Mouse (Mus musculus): ENCODE measurements around the gene Suclg2. TPM values are rescaled to one million over a fixed set of nuclear protein-coding genes. Genes with fewer than 3 reads are reported as not detected.
A peak's percentile ranks its signal among the peaks of the same experiment; 100 is the strongest.

Gene Suclg2
- polyA plus RNA-seq, 1 experiment from 2014 or later: 57.5 TPM

DNA sequence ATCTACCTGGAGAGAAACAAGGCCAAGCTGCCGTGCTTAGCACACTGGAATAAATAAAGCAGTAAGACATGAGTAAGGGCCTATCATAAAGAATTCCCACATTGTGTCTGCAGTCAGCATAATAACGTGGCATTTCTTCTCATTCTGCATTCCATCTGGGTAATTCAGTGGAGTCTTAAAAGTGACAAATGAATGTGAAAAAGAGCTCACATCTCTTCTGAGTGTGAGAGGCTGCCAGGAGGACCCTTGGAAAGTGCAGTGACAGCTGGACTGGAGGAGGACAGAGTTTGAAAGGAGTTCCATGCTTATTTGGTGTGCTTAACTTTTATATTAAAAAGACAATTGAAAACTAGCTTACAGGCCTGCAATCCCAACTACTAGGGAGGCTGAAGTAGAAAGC is 83.2 kb downstream of the Suclg2 start:
- H3K9ac ChIP-seq (ENCODE audit: low read depth, low read length): no peak overlapping the region
- WGBS: 35% methylated on average over 2 of the region's 2 CpGs
- no peak for ATAC-seq (ENCODE audit: low read depth)

DNA sequence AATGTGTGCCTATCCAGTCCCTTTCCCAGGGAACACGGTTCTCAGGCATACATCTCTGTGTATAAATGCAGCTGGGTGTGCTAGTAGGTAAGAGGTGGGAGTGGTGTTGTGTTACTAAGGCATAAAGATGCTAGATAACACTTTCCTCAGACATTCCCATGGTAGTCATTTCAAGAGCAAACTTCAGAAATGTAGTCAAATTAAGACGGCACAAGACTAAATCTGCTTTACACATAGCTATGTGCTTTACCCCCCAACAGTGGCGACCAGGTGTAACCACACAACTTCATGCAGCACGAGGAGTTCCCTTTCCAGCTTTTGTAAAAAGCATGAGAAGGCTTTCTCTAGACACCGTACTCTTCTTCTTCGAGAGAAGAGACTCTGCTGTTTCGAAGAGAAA is 89.5 kb downstream of the Suclg2 start:
- 89% methylated on average over 7 of the region's 7 CpGs for WGBS
- Histone ChIP-seq H3K4me1 (ENCODE audit: control insufficient read depth, insufficient read depth, low read length) (no peaks in the 10 kb centered on the region), H3K9me3 (ENCODE audit: control insufficient read depth, low read length) (no peaks in the 10 kb centered on the region), H3K36me3 (ENCODE audit: control insufficient read depth, insufficient read depth, low read length) (no peaks in the 10 kb centered on the region), H3K27ac (replicated peaks; ENCODE audit: low read depth, low read length) (no peak overlapping the region), H3K9ac (ENCODE audit: low read depth, low read length) (no peak overlapping the region), H3K27me3 (replicated peaks; ENCODE audit: control insufficient read depth, insufficient read depth, low read length) (no peaks in the 10 kb centered on the region), H3K4me2 (ENCODE audit: low read depth, low read length) (no peak overlapping the region), H3K4me3 (ENCODE audit: low read depth, low read length) (no peak overlapping the region)
- DNase-seq (ENCODE audit: low spot score) (no peak), ATAC-seq (ENCODE audit: low read depth) (no peak)

More for the DNA sequence above, 83.2 kb downstream of the Suclg2 start:
- H3K4me2 ChIP-seq (ENCODE audit: low read depth, low read length): no peak overlapping the region
- H3K36me3 ChIP-seq (ENCODE audit: control insufficient read depth, insufficient read depth, low read length): no peaks in the 10 kb centered on the region
- DNase-seq (ENCODE audit: low spot score): no peak
- H3K27ac ChIP-seq (replicated peaks; ENCODE audit: low read depth, low read length): no peak overlapping the region
- H3K9me3 ChIP-seq (ENCODE audit: control insufficient read depth, low read length): no peaks in the 10 kb centered on the region
- H3K4me1 ChIP-seq (ENCODE audit: control insufficient read depth, insufficient read depth, low read length): 0 out of 2 replicates have a peak, but pooled peaks cover 10% of the 10 kb centered on the region
- no peaks in the 10 kb centered on the region for H3K27me3 ChIP-seq (replicated peaks; ENCODE audit: control insufficient read depth, insufficient read depth, low read length)
- H3K4me3 ChIP-seq (ENCODE audit: low read depth, low read length): no peak overlapping the region

DNA sequence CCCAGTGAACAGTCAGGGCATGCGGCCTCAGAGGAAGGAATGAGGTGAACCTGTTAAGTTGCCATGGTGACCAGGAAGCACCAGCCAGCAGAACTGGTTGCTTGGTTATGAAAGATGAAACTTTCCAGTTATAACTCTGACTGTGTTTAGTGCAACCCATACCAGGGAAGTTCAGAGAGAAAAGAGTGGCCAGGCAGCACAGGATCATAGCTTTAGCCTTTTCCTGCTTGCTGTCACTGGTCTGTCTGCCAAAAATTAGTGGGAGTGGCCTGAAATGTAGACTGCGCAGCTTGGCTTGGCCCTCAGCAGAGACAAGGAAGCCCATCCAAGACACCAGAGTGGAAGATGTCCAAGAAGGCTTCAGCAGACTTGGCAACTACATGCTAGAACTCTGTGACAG is 96.8 kb downstream of the Suclg2 start:
- no peaks in the 10 kb centered on the region for H3K36me3 ChIP-seq (ENCODE audit: control insufficient read depth, insufficient read depth, low read length)
- 61% methylated on average over 2 of the region's 2 CpGs for WGBS
- H3K4me3 ChIP-seq (ENCODE audit: low read depth, low read length): no peak overlapping the region
- H3K27me3 ChIP-seq (replicated peaks; ENCODE audit: control insufficient read depth, insufficient read depth, low read length): no peaks in the 10 kb centered on the region
- peaks cover 4% of the 10 kb centered on the region for H3K4me1 ChIP-seq (ENCODE audit: control insufficient read depth, insufficient read depth, low read length)
- H3K9ac ChIP-seq (ENCODE audit: low read depth, low read length): no peak overlapping the region
- H3K4me2 ChIP-seq (ENCODE audit: low read depth, low read length): no peak overlapping the region
- DNase-seq (ENCODE audit: low spot score) (peak; percentile 55), ATAC-seq (ENCODE audit: low read depth) (peak; percentile 63)
- 0 out of 2 replicates have a peak overlapping the region, but pooled peaks have one; percentile 15 for H3K27ac ChIP-seq (replicated peaks; ENCODE audit: low read depth, low read length)
- no peaks in the 10 kb centered on the region for H3K9me3 ChIP-seq (ENCODE audit: control insufficient read depth, low read length)

DNA sequence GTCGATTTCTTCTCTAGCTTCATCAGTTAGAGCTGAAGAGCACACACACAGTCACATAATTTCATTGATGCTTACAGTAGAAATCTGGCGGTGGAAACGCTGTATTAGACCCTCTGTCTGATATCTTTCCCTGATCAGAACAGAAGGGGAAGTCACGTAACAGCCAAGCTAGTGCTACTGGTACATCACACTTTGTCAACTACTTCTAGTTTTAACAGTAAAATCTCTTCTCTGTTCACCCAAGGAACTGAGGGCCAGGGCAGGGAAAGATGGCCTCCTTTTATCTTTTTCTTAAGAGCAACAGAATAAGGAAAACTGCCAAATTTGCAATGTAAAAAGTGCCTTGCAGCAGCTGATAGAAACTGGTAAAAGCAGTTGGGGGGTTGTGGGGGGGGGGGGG is 97.8 kb downstream of the Suclg2 start:
- H3K4me1 ChIP-seq (ENCODE audit: control insufficient read depth, insufficient read depth, low read length): peaks cover 4% of the 10 kb centered on the region
- H3K27me3 ChIP-seq (replicated peaks; ENCODE audit: control insufficient read depth, insufficient read depth, low read length): no peaks in the 10 kb centered on the region
- 93% methylated on average over 4 of the region's 4 CpGs for WGBS
- no peak overlapping the region for H3K4me3 ChIP-seq (ENCODE audit: low read depth, low read length)
- H3K4me2 ChIP-seq (ENCODE audit: low read depth, low read length): no peak overlapping the region
- DNase-seq (ENCODE audit: low spot score) (no peak), ATAC-seq (ENCODE audit: low read depth) (no peak)
- no peak overlapping the region for H3K27ac ChIP-seq (replicated peaks; ENCODE audit: low read depth, low read length)
- H3K36me3 ChIP-seq (ENCODE audit: control insufficient read depth, insufficient read depth, low read length): no peaks in the 10 kb centered on the region
- H3K9me3 ChIP-seq (ENCODE audit: control insufficient read depth, low read length): no peaks in the 10 kb centered on the region
- H3K9ac ChIP-seq (ENCODE audit: low read depth, low read length): no peak overlapping the region

DNA sequence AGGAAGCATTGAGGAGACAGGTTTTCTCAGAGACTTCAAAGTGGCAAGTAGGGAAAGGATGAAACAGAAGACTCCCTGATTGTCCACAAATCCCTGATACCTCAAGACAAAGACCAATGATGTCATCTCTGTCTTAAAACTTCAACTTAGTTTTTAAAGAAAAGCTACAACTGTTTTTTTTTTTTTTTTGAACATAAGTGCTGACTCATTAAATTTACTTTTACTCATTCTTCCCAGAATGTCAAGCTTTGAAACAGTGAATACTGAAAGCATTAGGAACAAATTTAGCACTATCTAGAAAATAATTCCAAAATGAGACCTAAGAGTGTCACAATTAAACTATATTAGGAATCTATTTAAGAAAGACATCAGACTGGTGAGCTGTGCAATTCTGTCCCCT is 98.8 kb downstream of the Suclg2 start:
- Histone ChIP-seq H3K9ac (ENCODE audit: low read depth, low read length) (no peak overlapping the region), H3K9me3 (ENCODE audit: control insufficient read depth, low read length) (no peaks in the 10 kb centered on the region), H3K36me3 (ENCODE audit: control insufficient read depth, insufficient read depth, low read length) (no peaks in the 10 kb centered on the region), H3K27ac (replicated peaks; ENCODE audit: low read depth, low read length) (no peak overlapping the region), H3K4me2 (ENCODE audit: low read depth, low read length) (no peak overlapping the region), H3K4me1 (ENCODE audit: control insufficient read depth, insufficient read depth, low read length) (peaks cover 4% of the 10 kb centered on the region), H3K27me3 (replicated peaks; ENCODE audit: control insufficient read depth, insufficient read depth, low read length) (no peaks in the 10 kb centered on the region), H3K4me3 (ENCODE audit: low read depth, low read length) (no peak overlapping the region)
- ATAC-seq (ENCODE audit: low read depth): no peak
- no peak for DNase-seq (ENCODE audit: low spot score)

DNA sequence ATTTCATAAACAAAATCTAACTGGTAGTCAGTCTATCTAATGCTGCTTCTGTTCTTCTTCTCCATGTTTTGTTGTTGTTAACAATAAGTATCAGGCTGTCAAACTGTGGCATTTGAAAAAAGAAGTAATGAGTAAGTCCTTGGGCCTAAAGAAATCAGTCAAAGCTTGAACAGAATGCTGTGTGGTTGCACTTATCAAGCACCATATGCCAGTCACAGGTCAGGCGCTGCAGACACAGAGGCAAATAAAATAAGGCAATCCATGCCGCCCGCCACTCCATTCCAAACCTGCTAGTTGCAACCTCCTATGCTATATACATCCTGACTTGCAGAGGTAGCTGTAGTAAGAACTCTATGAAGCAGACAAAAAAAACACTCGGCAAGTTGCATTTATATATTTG is 100.2 kb downstream of the Suclg2 start:
- no peak overlapping the region for H3K27ac ChIP-seq (replicated peaks; ENCODE audit: low read depth, low read length)
- H3K36me3 ChIP-seq (ENCODE audit: control insufficient read depth, insufficient read depth, low read length): no peaks in the 10 kb centered on the region
- H3K9ac ChIP-seq (ENCODE audit: low read depth, low read length): no peak overlapping the region
- peaks cover 4% of the 10 kb centered on the region for H3K4me1 ChIP-seq (ENCODE audit: control insufficient read depth, insufficient read depth, low read length)
- ATAC-seq (ENCODE audit: low read depth): no peak
- H3K9me3 ChIP-seq (ENCODE audit: control insufficient read depth, low read length): no peaks in the 10 kb centered on the region
- H3K4me3 ChIP-seq (ENCODE audit: low read depth, low read length): no peak overlapping the region
- no peaks in the 10 kb centered on the region for H3K27me3 ChIP-seq (replicated peaks; ENCODE audit: control insufficient read depth, insufficient read depth, low read length)
- no peak for DNase-seq (ENCODE audit: low spot score)
- WGBS: 84% methylated on average over 4 of the region's 4 CpGs
- H3K4me2 ChIP-seq (ENCODE audit: low read depth, low read length): no peak overlapping the region

DNA sequence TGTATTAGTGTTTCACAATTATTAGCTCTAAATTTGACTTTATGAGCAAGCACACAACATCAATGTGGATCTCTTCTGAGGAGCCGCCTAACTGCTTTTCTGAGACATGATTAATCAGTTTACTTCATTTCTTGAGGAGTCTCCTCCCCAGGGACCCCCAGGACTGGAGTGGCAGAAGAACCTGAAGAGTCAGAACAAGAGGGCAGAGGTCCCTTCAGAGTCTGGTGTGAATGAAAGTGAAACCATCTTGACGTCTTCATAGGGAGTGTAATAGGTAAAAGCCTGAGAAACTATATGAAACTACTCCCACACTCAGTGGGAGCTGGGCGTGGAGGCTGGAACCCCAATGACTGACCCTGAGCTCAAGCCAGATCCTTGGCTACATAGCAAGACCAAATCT is 105.4 kb downstream of the Suclg2 start:
- H3K9ac ChIP-seq (ENCODE audit: low read depth, low read length): no peak overlapping the region
- no peaks in the 10 kb centered on the region for H3K27me3 ChIP-seq (replicated peaks; ENCODE audit: control insufficient read depth, insufficient read depth, low read length)
- no peaks in the 10 kb centered on the region for H3K4me1 ChIP-seq (ENCODE audit: control insufficient read depth, insufficient read depth, low read length)
- no peak overlapping the region for H3K27ac ChIP-seq (replicated peaks; ENCODE audit: low read depth, low read length)
- H3K4me2 ChIP-seq (ENCODE audit: low read depth, low read length): no peak overlapping the region
- no peaks in the 10 kb centered on the region for H3K36me3 ChIP-seq (ENCODE audit: control insufficient read depth, insufficient read depth, low read length)
- H3K4me3 ChIP-seq (ENCODE audit: low read depth, low read length): no peak overlapping the region
- no peaks in the 10 kb centered on the region for H3K9me3 ChIP-seq (ENCODE audit: control insufficient read depth, low read length)
- no peak for DNase-seq (ENCODE audit: low spot score)
- ATAC-seq (ENCODE audit: low read depth): no peak
- WGBS: 76% methylated on average over 3 of the region's 3 CpGs

DNA sequence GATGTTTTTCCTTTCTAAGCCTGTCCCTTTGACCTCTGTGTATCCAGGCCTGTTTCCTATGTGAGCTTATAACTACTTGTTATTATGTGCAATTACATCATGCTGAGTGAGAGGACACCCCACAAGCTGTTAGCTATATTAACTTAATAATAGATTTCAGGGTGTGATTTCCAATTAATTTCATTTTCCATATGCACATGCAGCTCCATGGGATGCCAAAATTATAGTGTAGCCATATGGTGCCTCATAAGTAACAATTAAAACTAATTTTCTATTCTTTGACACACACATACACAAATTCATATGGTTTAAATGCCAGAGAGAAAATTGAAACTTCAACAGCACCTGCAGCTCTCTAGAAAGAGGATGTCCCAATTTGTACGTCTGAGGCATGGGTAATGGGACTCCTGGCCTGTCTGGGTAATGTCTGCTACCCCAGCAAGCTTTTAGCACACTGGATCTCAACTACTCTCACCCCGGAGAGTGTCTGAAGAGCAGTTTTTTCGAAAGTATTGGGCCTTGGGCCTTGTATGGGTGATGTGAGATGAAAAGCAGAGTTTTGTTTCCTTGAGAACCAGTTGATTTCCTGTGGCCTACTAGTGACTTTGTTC is 106.1 kb downstream of the Suclg2 start:
- 72% methylated on average over 3 of the region's 3 CpGs for WGBS
- Histone ChIP-seq H3K4me1 (ENCODE audit: control insufficient read depth, insufficient read depth, low read length) (no peaks in the 10 kb centered on the region), H3K36me3 (ENCODE audit: control insufficient read depth, insufficient read depth, low read length) (no peaks in the 10 kb centered on the region), H3K27me3 (replicated peaks; ENCODE audit: control insufficient read depth, insufficient read depth, low read length) (no peaks in the 10 kb centered on the region), H3K9ac (ENCODE audit: low read depth, low read length) (no peak overlapping the region), H3K9me3 (ENCODE audit: control insufficient read depth, low read length) (no peaks in the 10 kb centered on the region), H3K4me3 (ENCODE audit: low read depth, low read length) (no peak overlapping the region), H3K4me2 (ENCODE audit: low read depth, low read length) (no peak overlapping the region), H3K27ac (replicated peaks; ENCODE audit: low read depth, low read length) (no peak overlapping the region)
- DNase-seq (ENCODE audit: low spot score) (no peak), ATAC-seq (ENCODE audit: low read depth) (peak; percentile 17; the same call in 1 of the 2 replicates)

DNA sequence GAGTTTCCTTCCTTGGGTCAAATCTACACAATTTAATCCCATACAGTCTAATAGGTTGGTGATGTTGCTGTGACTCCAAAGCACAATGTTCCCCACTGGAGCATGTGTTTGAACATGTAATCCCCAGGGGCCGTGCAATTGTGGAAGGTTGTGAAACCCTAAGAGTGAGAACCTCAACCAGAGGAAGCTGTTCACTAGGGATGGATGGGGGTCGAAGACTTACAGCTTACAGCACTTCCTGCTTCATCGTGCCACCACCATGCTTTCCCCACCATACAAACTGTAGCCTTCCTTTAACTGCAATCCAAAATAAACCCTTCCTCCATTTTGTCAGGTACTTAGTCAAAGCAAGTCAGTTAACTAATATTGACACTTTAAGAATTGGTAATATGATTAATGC is 107.5 kb downstream of the Suclg2 start:
- H3K9ac ChIP-seq (ENCODE audit: low read depth, low read length): no peak overlapping the region
- no peak overlapping the region for H3K4me3 ChIP-seq (ENCODE audit: low read depth, low read length)
- H3K27me3 ChIP-seq (replicated peaks; ENCODE audit: control insufficient read depth, insufficient read depth, low read length): no peaks in the 10 kb centered on the region
- H3K4me2 ChIP-seq (ENCODE audit: low read depth, low read length): no peak overlapping the region
- DNase-seq (ENCODE audit: low spot score) (no peak), ATAC-seq (ENCODE audit: low read depth) (no peak)
- H3K9me3 ChIP-seq (ENCODE audit: control insufficient read depth, low read length): no peaks in the 10 kb centered on the region
- no peaks in the 10 kb centered on the region for H3K4me1 ChIP-seq (ENCODE audit: control insufficient read depth, insufficient read depth, low read length)
- no peaks in the 10 kb centered on the region for H3K36me3 ChIP-seq (ENCODE audit: control insufficient read depth, insufficient read depth, low read length)
- 84% methylated on average over 3 of the region's 3 CpGs for WGBS
- no peak overlapping the region for H3K27ac ChIP-seq (replicated peaks; ENCODE audit: low read depth, low read length)
